Mouse (Mus musculus): ENCODE data around the gene Itm2b. TPM values are rescaled to one million over a fixed set of nuclear protein-coding genes. Genes with fewer than 3 reads are reported as not detected.

Gene Itm2b
- 1,058 and 1,094 TPM in 2 replicates for polyA plus RNA-seq (2015; fragmentation: Nextera tagmentation; extraction: Ambion mirVana)

GRCm38 (mm10) chr14:73384913-73385719, at the start of gene Itm2b:
Itm2b (minus strand) TSS chr14:73385289.

GRCm38 (mm10) chr14:73325456-73326381, 59.4 kb downstream of the Itm2b start, which contains the start of gene Rb1:
Rb1 (minus strand) TSS chr14:73325822.

Other genes with a start within 250 kb of the Itm2b start
- 10.0 and 11.6 TPM in 2 replicates for gene Lpar6, start 147.4 kb downstream of the Itm2b start, polyA plus RNA-seq (2015; fragmentation: Nextera tagmentation; extraction: Ambion mirVana)
- gene Rb1, start 59.5 kb downstream of the Itm2b start, polyA plus RNA-seq (2015; fragmentation: Nextera tagmentation; extraction: Ambion mirVana), result 10.2 and 11.9 TPM in 2 replicates
- gene Med4, start 124.7 kb upstream of the Itm2b start, polyA plus RNA-seq (2015; fragmentation: Nextera tagmentation; extraction: Ambion mirVana), result 36.2 and 37.2 TPM in 2 replicates
- gene Sucla2, start 140.0 kb upstream of the Itm2b start, polyA plus RNA-seq (2015; fragmentation: Nextera tagmentation; extraction: Ambion mirVana), result 99.1 and 115 TPM in 2 replicates
- 2.5 and 2.7 TPM in 2 replicates for gene Nudt15, start 163.0 kb upstream of the Itm2b start, polyA plus RNA-seq (2015; fragmentation: Nextera tagmentation; extraction: Ambion mirVana)

Measured in urinary bladder, postnatal 0 days (tissue).